Mouse (Mus musculus): ENCODE measurements around the gene Atg10. TPM values are rescaled to one million over a fixed set of nuclear protein-coding genes. Genes with fewer than 3 reads are reported as not detected.
"Not testable (repeated sequence)": the region's sequence is repeated elsewhere in the genome, so short reads cannot be mapped to it uniquely, and the experiment has no call there.

The Atg10 gene
- polyA plus RNA-seq, 1 experiment from 2014 or later = 18.8 TPM

- Histone ChIP-seq H3K4me3 (ENCODE audit: low read depth, low read length) (no peak overlapping the region), H3K4me2 (ENCODE audit: low read depth, low read length) (no peak overlapping the region), H3K27me3 (ENCODE audit: control insufficient read depth, insufficient read depth, low read length) (no peaks in the 10 kb centered on the region), H3K9me3 (ENCODE audit: control insufficient read depth, low read length) (no peaks in the 10 kb centered on the region), H3K9ac (replicated peaks; ENCODE audit: low read depth, low read length) (no peak overlapping the region), H3K27ac (ENCODE audit: low read depth, low read length) (no peak overlapping the region), H3K4me1 (ENCODE audit: control insufficient read depth, insufficient read depth, low read length) (no peaks in the 10 kb centered on the region), H3K36me3 (ENCODE audit: control insufficient read depth, insufficient read depth, low read length) (peaks cover 21% of the 10 kb centered on the region)
- ATAC-seq (ENCODE audit: low read depth) = 0 out of 2 replicates have a peak, but pooled peaks have one; percentile 35
- WGBS = 22% methylated on average over 5 of the region's 5 CpGs
Observed at GRCm38 (mm10) chr13:90929847-90930246, 293.9 kb downstream of the Atg10 start.

GRCm38 (mm10) chr13:90928266-90928665 lies 295.5 kb downstream of the Atg10 start:
- WGBS = 85% methylated on average over 9 of the region's 10 CpGs
- H3K9me3 ChIP-seq (ENCODE audit: control insufficient read depth, low read length); H3K9ac ChIP-seq (replicated peaks; ENCODE audit: low read depth, low read length); H3K4me2 ChIP-seq (ENCODE audit: low read depth, low read length); H3K4me1 ChIP-seq (ENCODE audit: control insufficient read depth, insufficient read depth, low read length); H3K4me3 ChIP-seq (ENCODE audit: low read depth, low read length); H3K27me3 ChIP-seq (ENCODE audit: control insufficient read depth, insufficient read depth, low read length); H3K27ac ChIP-seq (ENCODE audit: low read depth, low read length); ATAC-seq (ENCODE audit: low read depth): not testable (repeated sequence)
- H3K36me3 ChIP-seq (ENCODE audit: control insufficient read depth, insufficient read depth, low read length) = peaks cover 24% of the 10 kb centered on the region

- no peaks in the 10 kb centered on the region for H3K9me3 ChIP-seq (ENCODE audit: control insufficient read depth, low read length)
- H3K36me3 ChIP-seq (ENCODE audit: control insufficient read depth, insufficient read depth, low read length) = peaks cover 24% of the 10 kb centered on the region
- no peak overlapping the region for H3K27ac ChIP-seq (ENCODE audit: low read depth, low read length)
- no peak overlapping the region for H3K4me2 ChIP-seq (ENCODE audit: low read depth, low read length)
- ATAC-seq (ENCODE audit: low read depth) = no peak
- no peak overlapping the region for H3K4me3 ChIP-seq (ENCODE audit: low read depth, low read length)
- peaks cover 6% of the 10 kb centered on the region; the same call in 1 of the 2 replicates for H3K4me1 ChIP-seq (ENCODE audit: control insufficient read depth, insufficient read depth, low read length)
- no peaks in the 10 kb centered on the region for H3K27me3 ChIP-seq (ENCODE audit: control insufficient read depth, insufficient read depth, low read length)
- WGBS = 81% methylated on average over 5 of the region's 5 CpGs
- H3K9ac ChIP-seq (replicated peaks; ENCODE audit: low read depth, low read length) = no peak overlapping the region
Observed at GRCm38 (mm10) chr13:90926938-90927633, 296.7 kb downstream of the Atg10 start.

- Histone ChIP-seq H3K27ac (ENCODE audit: low read depth, low read length) (no peak overlapping the region), H3K4me1 (ENCODE audit: control insufficient read depth, insufficient read depth, low read length) (peaks cover 6% of the 10 kb centered on the region; the same call in 1 of the 2 replicates), H3K4me2 (ENCODE audit: low read depth, low read length) (no peak overlapping the region), H3K27me3 (ENCODE audit: control insufficient read depth, insufficient read depth, low read length) (no peaks in the 10 kb centered on the region), H3K9ac (replicated peaks; ENCODE audit: low read depth, low read length) (no peak overlapping the region), H3K36me3 (ENCODE audit: control insufficient read depth, insufficient read depth, low read length) (peaks cover 24% of the 10 kb centered on the region), H3K4me3 (ENCODE audit: low read depth, low read length) (no peak overlapping the region), H3K9me3 (ENCODE audit: control insufficient read depth, low read length) (no peaks in the 10 kb centered on the region)
- no peak for ATAC-seq (ENCODE audit: low read depth)
- 84% methylated on average over 7 of the region's 7 CpGs for WGBS
Observed at GRCm38 (mm10) chr13:90926125-90926765, 297.5 kb downstream of the Atg10 start.

- ATAC-seq (ENCODE audit: low read depth) = no peak
- no peak overlapping the region for H3K27ac ChIP-seq (ENCODE audit: low read depth, low read length)
- 91% methylated on average over 5 of the region's 5 CpGs for WGBS
- peaks cover 24% of the 10 kb centered on the region for H3K36me3 ChIP-seq (ENCODE audit: control insufficient read depth, insufficient read depth, low read length)
- no peak overlapping the region for H3K4me2 ChIP-seq (ENCODE audit: low read depth, low read length)
- H3K27me3 ChIP-seq (ENCODE audit: control insufficient read depth, insufficient read depth, low read length) = no peaks in the 10 kb centered on the region
- no peaks in the 10 kb centered on the region for H3K9me3 ChIP-seq (ENCODE audit: control insufficient read depth, low read length)
- H3K4me3 ChIP-seq (ENCODE audit: low read depth, low read length) = no peak overlapping the region
- H3K9ac ChIP-seq (replicated peaks; ENCODE audit: low read depth, low read length) = no peak overlapping the region
- H3K4me1 ChIP-seq (ENCODE audit: control insufficient read depth, insufficient read depth, low read length) = peaks cover 6% of the 10 kb centered on the region; the same call in 1 of the 2 replicates
Observed at GRCm38 (mm10) chr13:90925191-90925590, 298.6 kb downstream of the Atg10 start.

- H3K4me3 ChIP-seq (ENCODE audit: low read depth, low read length) = peak overlapping the region; percentile 82
- no peaks in the 10 kb centered on the region for H3K27me3 ChIP-seq (ENCODE audit: control insufficient read depth, insufficient read depth, low read length)
- no peaks in the 10 kb centered on the region for H3K9me3 ChIP-seq (ENCODE audit: control insufficient read depth, low read length)
- peaks cover 6% of the 10 kb centered on the region; the same call in 1 of the 2 replicates for H3K4me1 ChIP-seq (ENCODE audit: control insufficient read depth, insufficient read depth, low read length)
- no peak overlapping the region for H3K27ac ChIP-seq (ENCODE audit: low read depth, low read length)
- 54% methylated on average over 9 of the region's 9 CpGs for WGBS
- peaks cover 24% of the 10 kb centered on the region for H3K36me3 ChIP-seq (ENCODE audit: control insufficient read depth, insufficient read depth, low read length)
- no peak for ATAC-seq (ENCODE audit: low read depth)
- H3K9ac ChIP-seq (replicated peaks; ENCODE audit: low read depth, low read length) = peak overlapping the region; percentile 88; the same call in 1 of the 2 replicates
- H3K4me2 ChIP-seq (ENCODE audit: low read depth, low read length) = peak overlapping the region; percentile 76
Observed at GRCm38 (mm10) chr13:90924072-90924471, 299.7 kb downstream of the Atg10 start.

GRCm38 (mm10) chr13:90923617-90924016 lies 300.2 kb downstream of the Atg10 start:
- Histone ChIP-seq H3K9ac (replicated peaks; ENCODE audit: low read depth, low read length) (peak overlapping the region; percentile 88), H3K4me3 (ENCODE audit: low read depth, low read length) (peak overlapping the region; percentile 82), H3K4me2 (ENCODE audit: low read depth, low read length) (peak overlapping the region; percentile 76), H3K36me3 (ENCODE audit: control insufficient read depth, insufficient read depth, low read length) (peaks cover 24% of the 10 kb centered on the region)
- H3K27me3 ChIP-seq (ENCODE audit: control insufficient read depth, insufficient read depth, low read length); H3K27ac ChIP-seq (ENCODE audit: low read depth, low read length); H3K4me1 ChIP-seq (ENCODE audit: control insufficient read depth, insufficient read depth, low read length); H3K9me3 ChIP-seq (ENCODE audit: control insufficient read depth, low read length); ATAC-seq (ENCODE audit: low read depth): not testable (repeated sequence)
- WGBS = under 1% methylated on average over 13 of the region's 13 CpGs

GRCm38 (mm10) chr13:90922751-90923612 lies 300.8 kb downstream of the Atg10 start, which contains the start of gene Rps23:
Gene Rps23 (plus strand): TSS chr13:90922958.
- Histone ChIP-seq H3K9ac (replicated peaks; ENCODE audit: low read depth, low read length) (peak within 1 kb of the TSS; percentile 88), H3K4me2 (ENCODE audit: low read depth, low read length) (peak within 1 kb of the TSS; percentile 76), H3K4me3 (ENCODE audit: low read depth, low read length) (peak within 1 kb of the TSS; percentile 82), H3K27ac (ENCODE audit: low read depth, low read length) (peak within 1 kb of the TSS; percentile 77), H3K4me1 (ENCODE audit: control insufficient read depth, insufficient read depth, low read length) (peaks cover 6% of the 10 kb centered on the region; the same call in 1 of the 2 replicates), H3K9me3 (ENCODE audit: control insufficient read depth, low read length) (no peaks in the 10 kb centered on the region), H3K27me3 (ENCODE audit: control insufficient read depth, insufficient read depth, low read length) (no peaks in the 10 kb centered on the region), H3K36me3 (ENCODE audit: control insufficient read depth, insufficient read depth, low read length) (peaks cover 24% of the 10 kb centered on the region)
- WGBS = under 1% methylated on average over 57 of the region's 57 CpGs
- ATAC-seq (ENCODE audit: low read depth) = peak; percentile 98

Measured in neural tube, embryonic 14.5 days (tissue).